Comparison of ENCODE assay signal across 28 mouse cellular contexts in genomic region chr1:131749706-131750545, GRCm38 (mm10). TPM values are rescaled to one million over a fixed set of nuclear protein-coding genes. Genes with fewer than 3 reads are reported as not detected.
DNase-seq lines count a peak whose midpoint lies in the region; TF ChIP-seq lines count a peak whose summit lies in the region.
"Had no signal": no experiment of that assay in that cellular context is flagged by ENCODE, and none has a peak within 500 bp of the region (broad histone marks: within the 10 kb centered on the region; RNA-seq: fewer than 3 reads in every experiment).

No protein-coding gene starts in this region.

- 69% methylated on average over 15 of the region's 15 CpGs for WGBS in lung, adult 2 months

- H3K27ac ChIP-seq in gastrocnemius, adult 2 months = no peak overlapping the region
- H3K27ac ChIP-seq: embryonic facial prominence, embryonic 15.5 days; forebrain, embryonic 10.5 days; hindbrain, embryonic 15.5 days; kidney, postnatal 0 days; limb, embryonic 12.5 days; midbrain, embryonic 15.5 days; neural tube, embryonic 13.5 days; stomach, embryonic 15.5 days had no signal

- peak; percentile 13 for DNase-seq in gastrocnemius, adult 2 months
- DNase-seq in gastrocnemius, postnatal 36 days = no peak
- DNase-seq in lung, adult 2 months = no peak
- peak; percentile 74 for DNase-seq in lung, postnatal 36 days
- DNase-seq in urinary bladder, adult 18-20 months (ENCODE audit: low spot score in 2 of 2) = no peak
- DNase-seq in left cerebral cortex, adult 11 months (ENCODE audit: low spot score) = no peak
- no peak for DNase-seq in MN1 (ENCODE audit: low spot score)
- DNase-seq: adrenal gland, adult 8-10 months; cerebellum, adult 18-20 months; gastrocnemius, postnatal 25 days; heart, postnatal 4 days; kidney, adult 2 months; lung, embryonic 14.5 days; right cerebral cortex, postnatal 4 days; thymus, adult 2 months had no signal

- intact Hi-C loops in gastrocnemius, adult 2 months (cut with DNase I) = no loop called here
- intact Hi-C loops in gastrocnemius, postnatal 36 days (cut with DNase I) = no loop called here

- no peak for TF ChIP-seq CTCF in gastrocnemius, adult 2 months (IDR thresholded peaks at IDR 0.05)
- no peak for TF ChIP-seq CTCF in lung, adult 2 months (IDR thresholded peaks at IDR 0.05; ENCODE audit: insufficient read depth, low read length)

- 0 out of 2 replicates have a peak, but pooled peaks have one; percentile 23 for TF ChIP-seq POLR2A in lung, adult 2 months (IDR thresholded peaks at IDR 0.05; ENCODE audit: borderline replicate concordance, extremely low read depth, low read depth, low read length)

- peaks cover 7% of the 10 kb centered on the region for H3K4me1 ChIP-seq in lung, adult 2 months (ENCODE audit: control insufficient read depth, insufficient read depth, low read length)
- H3K4me1 ChIP-seq: midbrain, embryonic 15.5 days; neural tube, embryonic 13.5 days had no signal

- no peak overlapping the region for H3K4me3 ChIP-seq in gastrocnemius, adult 2 months
- no peak overlapping the region for H3K4me3 ChIP-seq in lung, adult 2 months (replicated peaks; ENCODE audit: extremely low read depth, low read depth, low read length)
- H3K4me3 ChIP-seq: embryonic facial prominence, embryonic 15.5 days; forebrain, embryonic 10.5 days; hindbrain, embryonic 15.5 days; limb, embryonic 12.5 days; midbrain, embryonic 15.5 days; myocyte; neural tube, embryonic 13.5 days; stomach, embryonic 15.5 days had no signal

RNA-seq across cellular contexts. Expression of gene Slc26a9, which starts 6.1 kb away (rescaled TPM):
- total RNA-seq in gastrocnemius, adult 2 months (2021) = not detected
- total RNA-seq in gastrocnemius, postnatal 36 days (2021) = not detected
- 25.6 and 38.8 TPM in 2 replicates for polyA plus RNA-seq in lung, adult 2 months (2012; rRNA removed)
- total RNA-seq: gastrocnemius, postnatal 25 days had no signal
- polyA plus RNA-seq: activated CD4-positive, CD25-positive, alpha-beta regulatory T cell, adult 4 months; forebrain, embryonic 10.5 days; kidney, adult 2 months; limb, embryonic 12.5 days; liver, embryonic 11.5 days; myocyte; neural tube, embryonic 13.5 days; urinary bladder, adult 2 months had no signal

RNA-seq across cellular contexts. Expression of gene Pm20d1, which starts 47.3 kb away (rescaled TPM):
- total RNA-seq in gastrocnemius, adult 2 months (2021) = 1 to 10 TPM in 1 of 2 experiments, under 1 TPM in 1; 0.26 to 1.3 TPM
- under 1 TPM; 0.57 to 0.69 TPM for total RNA-seq in gastrocnemius, postnatal 36 days (2021)
- polyA plus RNA-seq in lung, adult 2 months (2012; rRNA removed) = 1.8 and 2.6 TPM in 2 replicates
- polyA plus RNA-seq: activated CD4-positive, CD25-positive, alpha-beta regulatory T cell, adult 4 months; G1E had no signal

Comparison
In these comparisons a context has a peak if more than half of its experiments do, and no peak if none do; other contexts are left out.
1. DNase-seq: peak in gastrocnemius, adult 2 months (single experiment) and lung, postnatal 36 days (single experiment); none in gastrocnemius, postnatal 36 days (0 of 2), lung, adult 2 months (single experiment), urinary bladder, adult 18-20 months (0 of 2), left cerebral cortex, adult 11 months (single experiment) and MN1 (single experiment).